Mouse (Mus musculus) large intestine, adult 2 months (tissue): ENCODE data around the gene Coil. TPM values are rescaled to one million over a fixed set of nuclear protein-coding genes. Genes with fewer than 3 reads are reported as not detected.

Source experiments
- DNase-seq: peaks from one replicate; pipeline ENCODE4 v3.0.0-alpha.2; 2012; ENCODE audit warnings: low read depth, low spot score
- WGBS: fragments of 180-500 bp; shearing (Covaris S2); methylation state at CpG from one replicate; pipeline ENCODE4 v1.1.7; 2018; 5-methylcytosine and 5-hydroxymethylcytosine counted together
- polyA plus RNA-seq: library from polyadenylated mRNA; depleted of rRNA; stranded (reverse); fragments of >200 nt; gene quantifications from 2 replicates; pipeline ENCODE4 v1.2.3, GENCODE M21; 2012

The Coil gene
- polyA plus RNA-seq, 1 experiment, result 2.5 TPM

GRCm38 (mm10) chr11:89002068-89002467 is 32.0 kb downstream of the Coil start:
- no peak for DNase-seq
- 66% methylated on average over 5 of the region's 5 CpGs for WGBS

GRCm38 (mm10) chr11:89002621-89003020 is 32.6 kb downstream of the Coil start:
- 53% methylated on average over 5 of the region's 5 CpGs for WGBS

GRCm38 (mm10) chr11:89003078-89003477 is 33.0 kb downstream of the Coil start:
- WGBS, result 38% methylated on average over 6 of the region's 6 CpGs
- no peak for DNase-seq

More at GRCm38 (mm10) chr11:89002621-89003020, 32.6 kb downstream of the Coil start:
- no peak for DNase-seq

GRCm38 (mm10) chr11:89003726-89004125 is 33.7 kb downstream of the Coil start:
- DNase-seq, result no peak
- 64% methylated on average over 4 of the region's 4 CpGs for WGBS

- DNase-seq, result no peak
- 71% methylated on average over 5 of the region's 5 CpGs for WGBS
These were observed 35.4 kb downstream of the Coil start for GRCm38 (mm10) chr11:89005473-89005872.

GRCm38 (mm10) chr11:89006404-89006803 is 36.4 kb downstream of the Coil start:
- no peak for DNase-seq

- 61% methylated on average over 3 of the region's 3 CpGs for WGBS
- no peak for DNase-seq
These were observed 37.5 kb downstream of the Coil start for GRCm38 (mm10) chr11:89007582-89007981.

GRCm38 (mm10) chr11:89009066-89009465 is 39.0 kb downstream of the Coil start:
- WGBS, result 84% methylated on average over 9 of the region's 9 CpGs
- DNase-seq, result no peak

- DNase-seq, result no peak
- WGBS, result 38% methylated on average over 7 of the region's 7 CpGs
These were observed 39.4 kb downstream of the Coil start for GRCm38 (mm10) chr11:89009496-89009895.

- DNase-seq, result no peak
These were observed 42.2 kb downstream of the Coil start for GRCm38 (mm10) chr11:89012241-89012640.

GRCm38 (mm10) chr11:89017514-89018182 is 47.6 kb downstream of the Coil start:
- DNase-seq, result no peak
- 76% methylated on average over 9 of the region's 9 CpGs for WGBS

More at GRCm38 (mm10) chr11:89012241-89012640, 42.2 kb downstream of the Coil start:
- 69% methylated on average over 5 of the region's 5 CpGs for WGBS

- no peak for DNase-seq
- 74% methylated on average over 9 of the region's 9 CpGs for WGBS
These were observed 50.7 kb downstream of the Coil start for GRCm38 (mm10) chr11:89020681-89021305.

- 37% methylated on average over 7 of the region's 7 CpGs for WGBS
These were observed 51.6 kb downstream of the Coil start for GRCm38 (mm10) chr11:89021687-89022086.

GRCm38 (mm10) chr11:89022120-89022731 is 52.2 kb downstream of the Coil start:
- 26% methylated on average over 8 of the region's 8 CpGs for WGBS
- DNase-seq, result no peak

More at GRCm38 (mm10) chr11:89021687-89022086, 51.6 kb downstream of the Coil start:
- DNase-seq, result no peak

GRCm38 (mm10) chr11:89023477-89023876 is 53.4 kb downstream of the Coil start:
- 44% methylated on average over 10 of the region's 10 CpGs for WGBS
- DNase-seq, result no peak

GRCm38 (mm10) chr11:89024181-89024881 is 54.3 kb downstream of the Coil start:
- WGBS, result 8% methylated on average over 11 of the region's 11 CpGs
- peak; percentile 91 for DNase-seq

GRCm38 (mm10) chr11:89025603-89026002 is 55.6 kb downstream of the Coil start:
- DNase-seq, result no peak

GRCm38 (mm10) chr11:89026117-89026516 is 56.1 kb downstream of the Coil start:
- WGBS, result 85% methylated on average over 3 of the region's 3 CpGs
- no peak for DNase-seq

More at GRCm38 (mm10) chr11:89025603-89026002, 55.6 kb downstream of the Coil start:
- WGBS, result 75% methylated on average over 3 of the region's 3 CpGs

GRCm38 (mm10) chr11:89027955-89028361 is 57.9 kb downstream of the Coil start:
- whole genome bisulfite sequencing, result 13% methylated on average over 10 of the region's 10 CpGs
- DNase-seq, result no peak

- 60% methylated on average over 10 of the region's 10 CpGs for WGBS
- DNase-seq, result no peak
These were observed 58.9 kb downstream of the Coil start for GRCm38 (mm10) chr11:89028871-89029405.
